Mouse (Mus musculus): ENCODE measurements around the gene Vapb. TPM values are rescaled to one million over a fixed set of nuclear protein-coding genes. Genes with fewer than 3 reads are reported as not detected.

Gene Vapb
- polyA plus RNA-seq, 2 experiments = 15.2 to 37.0 TPM

GRCm38 (mm10) chr2:173734426-173734825, 2.9 kb upstream of the Vapb start:
- no peak overlapping the region for H3K9ac ChIP-seq (ENCODE audit: low read depth, low read length, severe bottlenecking)
- H3K27ac ChIP-seq (replicated peaks; ENCODE audit: low read depth, low read length) = no peak overlapping the region
- H3K4me2 ChIP-seq (replicated peaks; ENCODE audit: low read depth, low read length, severe bottlenecking) = no peak overlapping the region
- H3K36me3 ChIP-seq (ENCODE audit: control insufficient read depth, insufficient read depth, low read length) = no peaks in the 10 kb centered on the region
- 20% methylated on average over 2 of the region's 2 CpGs for WGBS
- ATAC-seq (ENCODE audit: low FRiP score, low read depth) = no peak
- no peaks in the 10 kb centered on the region for H3K9me3 ChIP-seq (ENCODE audit: control insufficient read depth, low read length)
- no peak for TF ChIP-seq POLR2A (IDR thresholded peaks at IDR 0.05; ENCODE audit: borderline replicate concordance, extremely low read depth, insufficient read depth, insufficient read length)
- DNase-seq (ENCODE audit: low spot score) = no peak
- no peaks in the 10 kb centered on the region for H3K27me3 ChIP-seq (ENCODE audit: control insufficient read depth, insufficient read depth, low read length)
- peaks cover 8% of the 10 kb centered on the region for H3K4me1 ChIP-seq (ENCODE audit: control insufficient read depth, insufficient read depth, low read length)
- no peak overlapping the region for H3K4me3 ChIP-seq (replicated peaks; ENCODE audit: low read length)

- WGBS = 85% methylated on average over 9 of the region's 9 CpGs
- H3K4me1 ChIP-seq (ENCODE audit: control insufficient read depth, insufficient read depth, low read length) = peaks cover 15% of the 10 kb centered on the region
- no peaks in the 10 kb centered on the region for H3K36me3 ChIP-seq (ENCODE audit: control insufficient read depth, insufficient read depth, low read length)
- no peak for TF ChIP-seq POLR2A (IDR thresholded peaks at IDR 0.05; ENCODE audit: borderline replicate concordance, extremely low read depth, insufficient read depth, insufficient read length)
- peak overlapping the region; percentile 88 for H3K9ac ChIP-seq (ENCODE audit: low read depth, low read length, severe bottlenecking)
- no peaks in the 10 kb centered on the region for H3K9me3 ChIP-seq (ENCODE audit: control insufficient read depth, low read length)
- DNase-seq (ENCODE audit: low spot score) = no peak
- H3K27me3 ChIP-seq (ENCODE audit: control insufficient read depth, insufficient read depth, low read length) = no peaks in the 10 kb centered on the region
- ATAC-seq (ENCODE audit: low FRiP score, low read depth) = no peak
- H3K4me2 ChIP-seq (replicated peaks; ENCODE audit: low read depth, low read length, severe bottlenecking) = peak overlapping the region; percentile 76
- no peak overlapping the region for H3K27ac ChIP-seq (replicated peaks; ENCODE audit: low read depth, low read length)
- peak overlapping the region; percentile 95 for H3K4me3 ChIP-seq (replicated peaks; ENCODE audit: low read length)
These were observed 921 bp downstream of the Vapb start for GRCm38 (mm10) chr2:173738232-173738631.

GRCm38 (mm10) chr2:173739107-173739506, 1.8 kb downstream of the Vapb start:
- no peak for TF ChIP-seq POLR2A (IDR thresholded peaks at IDR 0.05; ENCODE audit: borderline replicate concordance, extremely low read depth, insufficient read depth, insufficient read length)
- H3K36me3 ChIP-seq (ENCODE audit: control insufficient read depth, insufficient read depth, low read length) = no peaks in the 10 kb centered on the region
- H3K27ac ChIP-seq (replicated peaks; ENCODE audit: low read depth, low read length) = no peak overlapping the region
- 97% methylated on average over 7 of the region's 7 CpGs for WGBS
- H3K4me2 ChIP-seq (replicated peaks; ENCODE audit: low read depth, low read length, severe bottlenecking) = no peak overlapping the region
- ATAC-seq (ENCODE audit: low FRiP score, low read depth) = no peak
- peaks cover 15% of the 10 kb centered on the region for H3K4me1 ChIP-seq (ENCODE audit: control insufficient read depth, insufficient read depth, low read length)
- no peaks in the 10 kb centered on the region for H3K9me3 ChIP-seq (ENCODE audit: control insufficient read depth, low read length)
- DNase-seq (ENCODE audit: low spot score) = no peak
- H3K9ac ChIP-seq (ENCODE audit: low read depth, low read length, severe bottlenecking) = no peak overlapping the region
- no peak overlapping the region for H3K4me3 ChIP-seq (replicated peaks; ENCODE audit: low read length)
- H3K27me3 ChIP-seq (ENCODE audit: control insufficient read depth, insufficient read depth, low read length) = no peaks in the 10 kb centered on the region

- no peak for DNase-seq (ENCODE audit: low spot score)
- H3K4me2 ChIP-seq (replicated peaks; ENCODE audit: low read depth, low read length, severe bottlenecking) = no peak overlapping the region
These were observed 4.8 kb downstream of the Vapb start for GRCm38 (mm10) chr2:173742090-173742489.

GRCm38 (mm10) chr2:173742744-173743143, 5.4 kb downstream of the Vapb start:
- Histone ChIP-seq H3K4me2 (replicated peaks; ENCODE audit: low read depth, low read length, severe bottlenecking) (no peak overlapping the region), H3K27me3 (ENCODE audit: control insufficient read depth, insufficient read depth, low read length) (no peaks in the 10 kb centered on the region), H3K9ac (ENCODE audit: low read depth, low read length, severe bottlenecking) (no peak overlapping the region), H3K9me3 (ENCODE audit: control insufficient read depth, low read length) (no peaks in the 10 kb centered on the region), H3K4me1 (ENCODE audit: control insufficient read depth, insufficient read depth, low read length) (peaks cover 15% of the 10 kb centered on the region), H3K4me3 (replicated peaks; ENCODE audit: low read length) (no peak overlapping the region), H3K27ac (replicated peaks; ENCODE audit: low read depth, low read length) (no peak overlapping the region), H3K36me3 (ENCODE audit: control insufficient read depth, insufficient read depth, low read length) (no peaks in the 10 kb centered on the region)
- no peak for TF ChIP-seq POLR2A (IDR thresholded peaks at IDR 0.05; ENCODE audit: borderline replicate concordance, extremely low read depth, insufficient read depth, insufficient read length)
- 84% methylated on average over 9 of the region's 9 CpGs for WGBS
- DNase-seq (ENCODE audit: low spot score) (no peak), ATAC-seq (ENCODE audit: low FRiP score, low read depth) (no peak)

More at GRCm38 (mm10) chr2:173742090-173742489, 4.8 kb downstream of the Vapb start:
- Histone ChIP-seq H3K4me1 (ENCODE audit: control insufficient read depth, insufficient read depth, low read length) (peaks cover 15% of the 10 kb centered on the region), H3K9ac (ENCODE audit: low read depth, low read length, severe bottlenecking) (no peak overlapping the region), H3K9me3 (ENCODE audit: control insufficient read depth, low read length) (no peaks in the 10 kb centered on the region), H3K27ac (replicated peaks; ENCODE audit: low read depth, low read length) (0 out of 2 replicates have a peak overlapping the region, but pooled peaks have one; percentile 5), H3K27me3 (ENCODE audit: control insufficient read depth, insufficient read depth, low read length) (no peaks in the 10 kb centered on the region), H3K36me3 (ENCODE audit: control insufficient read depth, insufficient read depth, low read length) (no peaks in the 10 kb centered on the region), H3K4me3 (replicated peaks; ENCODE audit: low read length) (no peak overlapping the region)
- 65% methylated on average over 13 of the region's 13 CpGs for WGBS
- ATAC-seq (ENCODE audit: low FRiP score, low read depth) = no peak
- TF ChIP-seq POLR2A (IDR thresholded peaks at IDR 0.05; ENCODE audit: borderline replicate concordance, extremely low read depth, insufficient read depth, insufficient read length) = no peak
